Comparison of ENCODE assay signal across 11 mouse cellular contexts in genomic region chr4:49913636-49914035, GRCm38 (mm10).
A peak's percentile ranks its signal among the peaks of the same experiment; 100 is the strongest.
DNase-seq lines count a peak whose midpoint lies in the region; ATAC-seq lines count a peak whose summit lies in the region.
"Had no signal": no experiment of that assay in that cellular context is flagged by ENCODE, and none has a peak within 500 bp of the region (broad histone marks: within the 10 kb centered on the region; RNA-seq: fewer than 3 reads in every experiment).

No protein-coding gene starts in this region.

- no peak overlapping the region for H3K27ac ChIP-seq in hindbrain, embryonic 13.5 days
- H3K27ac ChIP-seq in hindbrain, embryonic 10.5 days = no peak overlapping the region
- no peak overlapping the region for H3K27ac ChIP-seq in neural tube, embryonic 15.5 days (replicated peaks)
- no peak overlapping the region for H3K27ac ChIP-seq in intestine, embryonic 15.5 days
- H3K27ac ChIP-seq: left cerebral cortex, adult 2 months; macrophage had no signal

- DNase-seq in hindbrain, embryonic 10.5 days (ENCODE audit: low spot score) = no peak
- peak; percentile 85 to 91 for DNase-seq in cerebellum, postnatal 10 days
- DNase-seq in layer of hippocampus, adult 8-10 months (ENCODE audit: low spot score in 2 of 2) = peak; percentile 51 to 61
- DNase-seq in right cerebral cortex, postnatal 14 days = peak; percentile 27
- DNase-seq in yolk sac, embryonic 10.5 days (ENCODE audit: low spot score) = no peak

- no peak overlapping the region for H3K9ac ChIP-seq in hindbrain, embryonic 13.5 days
- no peak overlapping the region for H3K9ac ChIP-seq in neural tube, embryonic 15.5 days (replicated peaks)
- H3K9ac ChIP-seq in intestine, embryonic 15.5 days = no peak overlapping the region

- no peaks in the 10 kb centered on the region for H3K9me3 ChIP-seq in hindbrain, embryonic 13.5 days
- no peaks in the 10 kb centered on the region for H3K9me3 ChIP-seq in hindbrain, embryonic 10.5 days
- H3K9me3 ChIP-seq in neural tube, embryonic 15.5 days (replicated peaks) = no peaks in the 10 kb centered on the region
- H3K9me3 ChIP-seq in intestine, embryonic 15.5 days = no peaks in the 10 kb centered on the region
- H3K9me3 ChIP-seq: G1E had no signal

- 57% methylated on average over 2 of the region's 2 CpGs for WGBS in hindbrain, embryonic 13.5 days
- WGBS in hindbrain, embryonic 10.5 days = 79% methylated on average over 2 of the region's 2 CpGs
- 63% methylated on average over 2 of the region's 2 CpGs for whole genome bisulfite sequencing in neural tube, embryonic 15.5 days
- WGBS in intestine, embryonic 15.5 days = 39% methylated on average over 2 of the region's 2 CpGs

- peak; percentile 66; the same call in 1 of the 2 replicates for ATAC-seq in hindbrain, embryonic 13.5 days (ENCODE audit: low FRiP score)
- ATAC-seq in neural tube, embryonic 15.5 days (ENCODE audit: low FRiP score) = no peak
- no peak for ATAC-seq in intestine, embryonic 15.5 days

- no peaks in the 10 kb centered on the region for H3K27me3 ChIP-seq in hindbrain, embryonic 13.5 days
- H3K27me3 ChIP-seq in hindbrain, embryonic 10.5 days (ENCODE audit: insufficient read depth, poor library complexity, severe bottlenecking) = no peaks in the 10 kb centered on the region
- H3K27me3 ChIP-seq in neural tube, embryonic 15.5 days (replicated peaks) = no peaks in the 10 kb centered on the region
- no peaks in the 10 kb centered on the region for H3K27me3 ChIP-seq in intestine, embryonic 15.5 days (replicated peaks)

- no peaks in the 10 kb centered on the region for H3K4me1 ChIP-seq in hindbrain, embryonic 13.5 days (replicated peaks)
- H3K4me1 ChIP-seq in hindbrain, embryonic 10.5 days (replicated peaks) = no peaks in the 10 kb centered on the region
- H3K4me1 ChIP-seq in neural tube, embryonic 15.5 days = no peaks in the 10 kb centered on the region
- no peaks in the 10 kb centered on the region for H3K4me1 ChIP-seq in intestine, embryonic 15.5 days (replicated peaks)

- H3K36me3 ChIP-seq in hindbrain, embryonic 13.5 days = no peaks in the 10 kb centered on the region
- no peaks in the 10 kb centered on the region for H3K36me3 ChIP-seq in hindbrain, embryonic 10.5 days
- H3K36me3 ChIP-seq in neural tube, embryonic 15.5 days = no peaks in the 10 kb centered on the region
- H3K36me3 ChIP-seq in intestine, embryonic 15.5 days = no peaks in the 10 kb centered on the region
- H3K36me3 ChIP-seq: G1E had no signal

- H3K4me2 ChIP-seq in hindbrain, embryonic 13.5 days = no peak overlapping the region
- H3K4me2 ChIP-seq in neural tube, embryonic 15.5 days = no peak overlapping the region
- no peak overlapping the region for H3K4me2 ChIP-seq in intestine, embryonic 15.5 days (replicated peaks)

- H3K4me3 ChIP-seq in hindbrain, embryonic 13.5 days = no peak overlapping the region
- H3K4me3 ChIP-seq in hindbrain, embryonic 10.5 days = no peak overlapping the region
- no peak overlapping the region for H3K4me3 ChIP-seq in neural tube, embryonic 15.5 days (replicated peaks)
- no peak overlapping the region for H3K4me3 ChIP-seq in intestine, embryonic 15.5 days (replicated peaks)
- H3K4me3 ChIP-seq: left cerebral cortex, adult 2 months had no signal

Comparison
In these comparisons a context has a peak if more than half of its experiments do, and no peak if none do; other contexts are left out.
1. DNase-seq: peak in cerebellum, postnatal 10 days (2 of 2), layer of hippocampus, adult 8-10 months (2 of 2) and right cerebral cortex, postnatal 14 days (single experiment); none in hindbrain, embryonic 10.5 days (single experiment) and yolk sac, embryonic 10.5 days (single experiment).